Mouse (Mus musculus): ENCODE measurements around the gene Tmem151a.

Gene Tmem151a

GRCm38 (mm10) chr19:5085145-5085863 lies at the start of gene Tmem151a:
Tmem151a (minus strand) TSS chr19:5085531.
- DNase-seq, result peak; percentile 67

GRCm38 (mm10) chr19:5131237-5131636 lies 45.9 kb upstream of the Tmem151a start:
- no peak for DNase-seq

GRCm38 (mm10) chr19:5129770-5130169 lies 44.4 kb upstream of the Tmem151a start:
- DNase-seq, result no peak

GRCm38 (mm10) chr19:5124055-5124614 lies 38.8 kb upstream of the Tmem151a start:
- DNase-seq, result no peak

- no peak for DNase-seq
Measured at GRCm38 (mm10) chr19:5123241-5123640, 37.9 kb upstream of the Tmem151a start.

GRCm38 (mm10) chr19:5122492-5122891 lies 37.2 kb upstream of the Tmem151a start:
- no peak for DNase-seq

- DNase-seq, result no peak
Measured at GRCm38 (mm10) chr19:5118384-5118698, 33.0 kb upstream of the Tmem151a start, which contains the start of gene Klc2. Klc2 (minus strand) TSS chr19:5118560.

- peak; percentile 91 for DNase-seq
Measured at GRCm38 (mm10) chr19:5117494-5118383, 32.4 kb upstream of the Tmem151a start.

GRCm38 (mm10) chr19:5113783-5114182 lies 28.5 kb upstream of the Tmem151a start:
- DNase-seq, result no peak

GRCm38 (mm10) chr19:5109659-5110453 lies 24.5 kb upstream of the Tmem151a start:
- no peak for DNase-seq

- peak; percentile 78 for DNase-seq
Measured at GRCm38 (mm10) chr19:5108702-5109101, 23.4 kb upstream of the Tmem151a start.

GRCm38 (mm10) chr19:5108271-5108575 lies 22.9 kb upstream of the Tmem151a start:
- DNase-seq, result peak; percentile 63

GRCm38 (mm10) chr19:5107556-5108270 lies 22.4 kb upstream of the Tmem151a start:
- no peak for DNase-seq

- DNase-seq, result peak; percentile 98
Measured at GRCm38 (mm10) chr19:5106731-5107191, 21.4 kb upstream of the Tmem151a start, which contains the start of gene Rab1b. Rab1b (minus strand) TSS chr19:5107072.

- peak; percentile 53 for DNase-seq
Measured at GRCm38 (mm10) chr19:5106074-5106473, 20.7 kb upstream of the Tmem151a start.

- no peak for DNase-seq
Measured at GRCm38 (mm10) chr19:5098363-5099143, 13.2 kb upstream of the Tmem151a start, which contains the start of gene Cnih2. Cnih2 (minus strand) TSS chr19:5098521.

GRCm38 (mm10) chr19:5097521-5098362 lies 12.4 kb upstream of the Tmem151a start:
- no peak for DNase-seq

GRCm38 (mm10) chr19:5095887-5096474 lies 10.7 kb upstream of the Tmem151a start:
- no peak for DNase-seq

- no peak for DNase-seq
Measured at GRCm38 (mm10) chr19:5094746-5095417, 9.6 kb upstream of the Tmem151a start.
